Mouse (Mus musculus): ENCODE results near the gene Fbxo22. TPM values are rescaled to one million over a fixed set of nuclear protein-coding genes. Genes with fewer than 3 reads are reported as not detected.

Fbxo22 gene
- polyA plus RNA-seq (2015; fragmentation: Nextera tagmentation; extraction: Ambion mirVana): 18.4 and 19.9 TPM in 2 replicates

DNA sequence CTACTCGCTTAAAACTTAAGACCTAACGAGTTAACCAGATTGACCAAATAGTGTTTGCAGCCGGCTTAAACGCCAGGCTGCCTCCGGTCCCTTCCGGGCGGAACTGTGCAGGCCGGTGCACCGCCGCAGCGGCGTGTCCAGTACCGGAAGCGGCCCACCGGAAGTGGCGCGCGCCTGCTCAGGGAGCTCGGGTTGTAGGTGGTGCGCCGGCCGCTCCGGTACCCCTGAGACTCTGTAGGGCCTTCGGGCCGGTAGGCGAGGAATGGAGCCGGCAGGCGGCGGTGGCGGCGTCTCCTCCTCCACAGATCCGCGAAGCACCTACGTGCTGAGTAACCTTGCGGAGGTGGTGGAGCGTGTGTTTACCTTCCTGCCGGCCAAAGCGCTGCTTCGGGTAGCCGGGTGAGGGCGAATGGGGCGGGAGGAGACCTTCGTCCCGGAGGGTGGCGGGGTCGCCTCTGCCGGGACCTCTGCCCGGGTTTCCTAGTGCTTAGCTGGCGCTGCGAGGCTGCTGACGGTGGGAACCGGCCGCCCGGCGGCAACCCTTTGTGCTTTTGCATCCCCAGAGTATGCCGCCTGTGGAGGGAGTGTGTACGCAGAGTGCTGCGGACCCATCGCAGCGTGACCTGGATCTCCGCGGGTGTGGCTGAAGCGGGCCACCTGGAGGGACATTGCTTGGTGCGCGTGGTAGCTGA, at the start of gene Fbxo22:
Gene Fbxo22 (plus strand): TSS at position 136 of the 692 bp plus-strand sequence.
- Histone ChIP-seq H3K4me3 (replicated peaks) (peak within 1 kb of the TSS; percentile 78), H3K36me3 (replicated peaks) (peaks cover 18% of the 10 kb centered on the region; the same call in 1 of the 2 replicates), H3K9ac (peak within 1 kb of the TSS; percentile 69), H3K4me2 (peak within 1 kb of the TSS; percentile 87), H3K27me3 (no peaks in the 10 kb centered on the region), H3K27ac (replicated peaks) (peak within 1 kb of the TSS; percentile 78), H3K9me3 (replicated peaks) (no peaks in the 10 kb centered on the region), H3K4me1 (replicated peaks) (peaks cover 33% of the 10 kb centered on the region)
- WGBS (ENCODE audit: insufficient replicate concordance): under 1% methylated on average over 65 of the region's 65 CpGs
- ATAC-seq (ENCODE audit: insufficient read depth): peak; percentile 96

DNA sequence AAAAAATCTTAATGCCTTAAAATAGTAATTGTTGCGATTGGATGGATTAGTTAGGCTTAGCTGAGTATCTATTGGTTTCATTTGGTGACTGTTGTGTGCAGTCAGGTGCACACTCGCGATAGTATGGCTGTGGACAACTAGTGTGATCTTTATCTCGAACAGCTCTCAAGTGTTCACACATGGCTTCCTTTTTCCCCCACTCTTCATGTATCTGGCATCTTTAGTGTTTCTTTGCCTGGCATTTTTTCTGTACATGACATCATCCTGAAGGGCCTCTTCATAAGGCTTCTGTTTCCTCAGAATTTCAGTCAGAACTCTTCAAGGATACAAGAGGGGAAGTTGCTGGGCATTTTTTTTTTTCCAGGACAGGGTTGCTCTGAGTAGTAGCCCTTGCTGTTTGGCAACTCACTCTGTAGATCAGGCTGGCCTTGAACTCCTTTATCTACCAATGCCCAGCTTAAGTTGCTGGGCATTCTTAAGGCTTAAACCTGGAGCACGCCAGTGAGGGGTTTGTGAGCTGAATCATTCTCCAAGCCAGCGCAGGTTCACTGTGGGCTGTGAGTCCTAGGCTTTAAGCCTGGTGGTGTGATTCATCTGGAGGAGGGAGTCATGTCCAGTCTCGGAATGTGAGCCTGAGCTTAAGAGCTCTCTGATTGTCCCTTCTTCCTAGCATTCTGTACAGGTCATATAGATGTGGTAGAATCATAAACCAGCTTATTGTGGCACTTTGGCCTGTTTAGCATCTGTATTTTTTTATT, 37.9 kb upstream of the Fbxo22 start:
- WGBS (ENCODE audit: insufficient replicate concordance): 34% methylated on average over 7 of the region's 7 CpGs
- ATAC-seq (ENCODE audit: insufficient read depth): no peak

GRCm38 (mm10) chr9:55172195-55172685, 36.5 kb upstream of the Fbxo22 start:
- H3K27me3 ChIP-seq: no peaks in the 10 kb centered on the region
- H3K27ac ChIP-seq (replicated peaks): no peak overlapping the region
- ATAC-seq (ENCODE audit: insufficient read depth): no peak
- no peak overlapping the region for H3K4me2 ChIP-seq
- H3K4me3 ChIP-seq (replicated peaks): no peak overlapping the region
- no peaks in the 10 kb centered on the region for H3K9me3 ChIP-seq (replicated peaks)
- H3K9ac ChIP-seq: no peak overlapping the region
- 90% methylated on average over 1 of the region's 1 CpGs for WGBS (ENCODE audit: insufficient replicate concordance)
- peaks cover 6% of the 10 kb centered on the region for H3K36me3 ChIP-seq (replicated peaks)
- peaks cover 11% of the 10 kb centered on the region for H3K4me1 ChIP-seq (replicated peaks)

More for the DNA sequence above, 37.9 kb upstream of the Fbxo22 start:
- H3K9ac ChIP-seq: no peak overlapping the region
- no peaks in the 10 kb centered on the region for H3K9me3 ChIP-seq (replicated peaks)
- no peak overlapping the region for H3K4me3 ChIP-seq (replicated peaks)
- no peak overlapping the region for H3K27ac ChIP-seq (replicated peaks)
- H3K4me1 ChIP-seq (replicated peaks): peaks cover 11% of the 10 kb centered on the region
- H3K4me2 ChIP-seq: no peak overlapping the region
- peaks cover 6% of the 10 kb centered on the region for H3K36me3 ChIP-seq (replicated peaks)
- no peaks in the 10 kb centered on the region for H3K27me3 ChIP-seq

DNA sequence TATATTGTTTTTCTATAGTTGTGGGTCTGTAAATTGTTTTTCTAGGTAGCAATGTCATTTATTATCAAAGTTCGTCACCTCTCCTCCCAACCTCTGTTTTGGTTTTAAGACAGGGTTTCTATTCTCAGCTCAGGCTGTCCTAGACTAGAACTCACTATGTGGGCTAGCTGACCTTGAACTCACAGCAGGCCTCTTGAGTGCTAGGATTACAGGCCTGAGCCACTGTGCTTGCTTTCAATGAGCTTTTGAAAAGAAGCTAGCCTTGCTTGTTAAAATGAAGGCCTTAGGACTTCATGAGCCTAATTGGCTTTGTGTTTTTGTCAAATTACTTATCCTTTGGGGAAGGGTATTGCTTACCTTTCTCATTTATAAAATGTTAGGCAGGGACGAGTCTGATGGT, 34.5 kb upstream of the Fbxo22 start:
- no peak for ATAC-seq (ENCODE audit: insufficient read depth)
- Histone ChIP-seq H3K4me2 (no peak overlapping the region), H3K27me3 (no peaks in the 10 kb centered on the region), H3K9ac (no peak overlapping the region), H3K36me3 (replicated peaks) (no peaks in the 10 kb centered on the region; the same call in 1 of the 2 replicates), H3K27ac (replicated peaks) (no peak overlapping the region), H3K4me1 (replicated peaks) (peaks cover 11% of the 10 kb centered on the region), H3K9me3 (replicated peaks) (no peaks in the 10 kb centered on the region), H3K4me3 (replicated peaks) (no peak overlapping the region)
- WGBS (ENCODE audit: insufficient replicate concordance): 61% methylated on average over 2 of the region's 2 CpGs

GRCm38 (mm10) chr9:55195876-55196275, 12.8 kb upstream of the Fbxo22 start:
- no peak for ATAC-seq (ENCODE audit: insufficient read depth)
- Histone ChIP-seq H3K27ac (replicated peaks) (no peak overlapping the region), H3K4me2 (no peak overlapping the region), H3K27me3 (no peaks in the 10 kb centered on the region), H3K36me3 (replicated peaks) (peaks cover 17% of the 10 kb centered on the region), H3K4me1 (replicated peaks) (no peaks in the 10 kb centered on the region), H3K9me3 (replicated peaks) (no peaks in the 10 kb centered on the region), H3K4me3 (replicated peaks) (no peak overlapping the region), H3K9ac (no peak overlapping the region)
- 71% methylated on average over 3 of the region's 3 CpGs for WGBS (ENCODE audit: insufficient replicate concordance)

DNA sequence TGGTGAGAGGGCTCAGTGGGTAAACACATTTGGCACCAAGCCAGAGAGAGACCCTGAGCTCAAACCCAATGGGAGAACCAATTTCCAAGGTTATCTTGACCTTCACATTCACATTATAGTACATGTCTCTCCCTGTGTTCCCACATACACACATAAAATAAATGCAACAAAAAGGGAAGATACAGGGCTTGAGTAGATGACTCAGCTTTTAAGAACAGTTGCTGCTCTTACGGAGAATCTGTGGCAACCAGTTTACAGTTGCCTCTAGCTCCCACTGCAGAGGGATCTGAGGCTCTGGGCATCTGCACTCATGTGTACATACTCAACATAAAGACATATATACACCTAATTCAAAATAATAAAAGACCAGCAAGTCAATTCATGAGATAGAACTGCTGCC, 10.5 kb upstream of the Fbxo22 start:
- no peaks in the 10 kb centered on the region for H3K9me3 ChIP-seq (replicated peaks)
- H3K36me3 ChIP-seq (replicated peaks): peaks cover 18% of the 10 kb centered on the region; the same call in 1 of the 2 replicates
- no peak overlapping the region for H3K4me3 ChIP-seq (replicated peaks)
- no peaks in the 10 kb centered on the region for H3K4me1 ChIP-seq (replicated peaks)
- no peak overlapping the region for H3K27ac ChIP-seq (replicated peaks)
- WGBS (ENCODE audit: insufficient replicate concordance): 80% methylated on average over 1 of the region's 1 CpGs
- no peaks in the 10 kb centered on the region for H3K27me3 ChIP-seq
- no peak overlapping the region for H3K4me2 ChIP-seq
- H3K9ac ChIP-seq: no peak overlapping the region
- ATAC-seq (ENCODE audit: insufficient read depth): no peak

GRCm38 (mm10) chr9:55199348-55199747, 9.4 kb upstream of the Fbxo22 start:
- no peaks in the 10 kb centered on the region for H3K27me3 ChIP-seq
- peaks cover 16% of the 10 kb centered on the region; the same call in 1 of the 2 replicates for H3K36me3 ChIP-seq (replicated peaks)
- H3K9ac ChIP-seq: no peak overlapping the region
- no peak overlapping the region for H3K4me2 ChIP-seq
- H3K27ac ChIP-seq (replicated peaks): no peak overlapping the region
- H3K9me3 ChIP-seq (replicated peaks): no peaks in the 10 kb centered on the region
- ATAC-seq (ENCODE audit: insufficient read depth): no peak
- H3K4me3 ChIP-seq (replicated peaks): no peak overlapping the region
- WGBS (ENCODE audit: insufficient replicate concordance): 68% methylated on average over 2 of the region's 2 CpGs
- no peaks in the 10 kb centered on the region for H3K4me1 ChIP-seq (replicated peaks)

GRCm38 (mm10) chr9:55208458-55208789, 301 bp upstream of the Fbxo22 start:
- Histone ChIP-seq H3K4me2 (peak overlapping the region; percentile 87), H3K36me3 (replicated peaks) (0 out of 2 replicates have a peak, but pooled peaks cover 14% of the 10 kb centered on the region), H3K27ac (replicated peaks) (peak overlapping the region; percentile 78), H3K9me3 (replicated peaks) (no peaks in the 10 kb centered on the region), H3K9ac (peak overlapping the region; percentile 69), H3K27me3 (no peaks in the 10 kb centered on the region), H3K4me1 (replicated peaks) (peaks cover 33% of the 10 kb centered on the region), H3K4me3 (replicated peaks) (peak overlapping the region; percentile 78)
- 2% methylated on average over 2 of the region's 2 CpGs for WGBS (ENCODE audit: insufficient replicate concordance)
- ATAC-seq (ENCODE audit: insufficient read depth): no peak

DNA sequence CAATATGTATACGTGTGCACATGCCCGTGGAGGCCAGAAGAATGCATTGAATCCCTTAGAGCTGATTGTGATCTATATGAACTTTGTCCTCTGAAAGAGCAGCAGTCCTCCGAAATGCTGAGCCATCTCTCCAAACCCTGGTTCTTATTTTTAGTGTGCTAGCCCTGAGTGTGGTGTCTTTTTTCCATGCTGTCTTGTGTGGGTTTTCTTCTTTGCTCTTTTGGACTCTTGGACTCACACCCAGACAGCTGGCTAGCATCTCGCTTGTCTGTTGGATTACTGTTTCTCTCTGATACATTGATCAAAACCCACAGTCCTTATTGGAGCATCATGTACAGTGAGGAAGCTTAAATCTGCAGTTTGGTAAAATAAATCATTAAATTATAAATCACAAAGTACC, 2.9 kb downstream of the Fbxo22 start:
- H3K36me3 ChIP-seq (replicated peaks): peaks cover 40% of the 10 kb centered on the region
- peaks cover 33% of the 10 kb centered on the region for H3K4me1 ChIP-seq (replicated peaks)
- H3K4me3 ChIP-seq (replicated peaks): no peak overlapping the region
- H3K27ac ChIP-seq (replicated peaks): no peak overlapping the region
- H3K9ac ChIP-seq: no peak overlapping the region
- no peaks in the 10 kb centered on the region for H3K27me3 ChIP-seq
- whole genome bisulfite sequencing (ENCODE audit: insufficient replicate concordance): 61% methylated on average over 4 of the region's 4 CpGs
- no peaks in the 10 kb centered on the region for H3K9me3 ChIP-seq (replicated peaks)
- no peak for ATAC-seq (ENCODE audit: insufficient read depth)
- peak overlapping the region; percentile 20; the same call in 1 of the 2 replicates for H3K4me2 ChIP-seq

GRCm38 (mm10) chr9:55213396-55213795, 4.7 kb downstream of the Fbxo22 start:
- no peak overlapping the region for H3K4me2 ChIP-seq
- H3K27ac ChIP-seq (replicated peaks): no peak overlapping the region
- H3K9me3 ChIP-seq (replicated peaks): no peaks in the 10 kb centered on the region
- no peak for ATAC-seq (ENCODE audit: insufficient read depth)
- peaks cover 52% of the 10 kb centered on the region for H3K36me3 ChIP-seq (replicated peaks)
- no peak overlapping the region for H3K9ac ChIP-seq
- peaks cover 28% of the 10 kb centered on the region for H3K4me1 ChIP-seq (replicated peaks)
- H3K4me3 ChIP-seq (replicated peaks): no peak overlapping the region
- 76% methylated on average over 1 of the region's 1 CpGs for WGBS (ENCODE audit: insufficient replicate concordance)
- H3K27me3 ChIP-seq: no peaks in the 10 kb centered on the region

GRCm38 (mm10) chr9:55215056-55215455, 6.3 kb downstream of the Fbxo22 start:
- Histone ChIP-seq H3K9me3 (replicated peaks) (no peaks in the 10 kb centered on the region), H3K27ac (replicated peaks) (no peak overlapping the region), H3K4me2 (no peak overlapping the region), H3K4me1 (replicated peaks) (peaks cover 14% of the 10 kb centered on the region), H3K4me3 (replicated peaks) (no peak overlapping the region), H3K36me3 (replicated peaks) (peaks cover 66% of the 10 kb centered on the region), H3K27me3 (no peaks in the 10 kb centered on the region), H3K9ac (no peak overlapping the region)
- 67% methylated on average over 3 of the region's 3 CpGs for WGBS (ENCODE audit: insufficient replicate concordance)
- no peak for ATAC-seq (ENCODE audit: insufficient read depth)
